Mouse (Mus musculus) thymus, postnatal 0 days (tissue): ENCODE results near the gene Ptprg. TPM values are rescaled to one million over a fixed set of nuclear protein-coding genes. Genes with fewer than 3 reads are reported as not detected.
A peak's percentile ranks its signal among the peaks of the same experiment; 100 is the strongest.
"Not testable (repeated sequence)": the region's sequence is repeated elsewhere in the genome, so short reads cannot be mapped to it uniquely, and the experiment has no call there.

Source experiments
- DNase-seq: peaks from one replicate; pipeline ENCODE4 v3.0.0-alpha.2; 2015; ENCODE audit warnings: low spot score
- polyA plus RNA-seq: library from polyadenylated mRNA; unstranded; fragments of >200 nt; fragmentation: Nextera tagmentation; extraction: Ambion mirVana; gene quantifications from 2 replicates; pipeline ENCODE4 v1.2.1, GENCODE M21; 2015

Ptprg gene
- polyA plus RNA-seq, 1 experiment from 2014 or later = 5.3 TPM

DNA sequence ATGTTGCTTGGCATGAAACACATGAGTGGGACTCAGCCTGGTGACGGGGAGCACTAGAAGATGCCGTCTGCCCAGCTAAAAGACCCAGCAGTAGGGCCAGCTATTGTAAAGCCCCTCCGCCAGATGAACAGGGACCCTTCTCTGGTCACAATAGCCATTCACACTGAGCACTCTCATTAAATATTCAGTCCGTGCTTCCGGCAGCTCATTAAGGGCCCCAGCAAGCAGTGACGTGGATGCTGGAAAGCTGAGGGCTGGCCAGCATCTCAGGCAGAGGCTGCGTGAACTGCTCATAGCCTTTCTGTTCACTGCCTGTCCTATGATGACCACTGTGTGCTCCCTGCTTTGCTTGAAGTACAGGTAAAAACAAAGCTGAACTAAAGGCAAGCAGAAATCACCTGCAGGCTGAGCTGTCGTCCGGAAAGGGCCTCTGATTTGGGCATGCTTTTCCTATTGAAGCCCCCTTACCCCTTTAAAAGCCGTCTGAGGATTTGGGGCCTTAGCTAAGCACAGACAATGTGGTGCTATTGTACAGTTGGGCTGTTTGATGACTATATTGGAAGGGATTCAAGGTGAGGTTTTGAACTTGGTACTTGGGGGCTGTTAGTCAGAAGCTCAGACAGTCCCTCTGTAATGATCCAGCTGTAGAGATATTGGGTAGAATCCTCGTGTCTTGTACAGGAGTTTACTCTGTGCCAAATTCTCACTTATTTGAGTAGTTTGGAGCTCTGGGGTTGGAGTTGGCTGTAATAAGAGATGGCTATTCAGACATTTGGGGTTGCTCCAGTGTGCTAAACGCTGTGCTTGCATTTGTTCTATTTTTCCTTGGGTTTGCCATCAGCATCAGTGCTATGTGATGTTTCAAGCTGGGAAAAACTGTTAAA, 636.6 kb downstream of the Ptprg start:
- no peak for DNase-seq

DNA sequence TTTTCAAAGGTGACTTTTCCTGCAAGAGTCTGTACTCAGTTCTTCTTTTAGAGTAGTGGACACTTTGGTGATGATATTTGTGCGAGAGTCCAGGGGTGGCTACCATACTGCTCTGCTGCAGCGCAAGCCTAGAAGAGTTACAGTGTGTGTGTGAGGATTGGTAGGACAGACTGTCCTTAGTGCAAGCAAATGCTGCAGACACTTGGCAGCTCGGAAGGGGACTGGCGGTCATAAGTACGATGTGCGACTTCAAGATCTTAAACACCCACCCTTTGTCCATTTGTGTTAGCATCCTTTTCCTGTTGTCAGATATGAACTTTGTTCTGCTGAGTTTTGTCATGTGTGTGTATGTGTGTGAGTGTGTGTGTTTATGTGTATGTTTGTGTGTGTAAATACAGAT, 637.7 kb downstream of the Ptprg start:
- no peak for DNase-seq

DNA sequence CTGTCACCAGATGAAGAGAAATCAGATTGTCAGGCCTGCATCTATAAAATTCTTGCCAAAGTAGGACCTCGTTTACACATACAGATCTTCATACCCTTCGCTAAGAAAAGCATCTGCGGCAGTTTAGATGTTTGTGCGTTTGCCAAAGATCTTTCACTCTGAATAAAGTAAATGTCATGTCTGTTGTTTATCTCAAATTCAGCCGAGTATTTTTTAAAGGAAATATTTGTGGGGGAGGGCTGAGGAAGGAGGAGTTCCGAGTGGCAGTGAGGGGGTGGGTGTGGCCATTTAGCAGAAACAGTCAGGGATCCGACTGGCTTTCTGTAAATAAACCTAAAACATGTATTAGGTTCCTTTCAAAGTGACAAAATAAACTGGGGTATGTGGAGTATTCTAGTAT, 645.4 kb downstream of the Ptprg start:
- no peak for DNase-seq

DNA sequence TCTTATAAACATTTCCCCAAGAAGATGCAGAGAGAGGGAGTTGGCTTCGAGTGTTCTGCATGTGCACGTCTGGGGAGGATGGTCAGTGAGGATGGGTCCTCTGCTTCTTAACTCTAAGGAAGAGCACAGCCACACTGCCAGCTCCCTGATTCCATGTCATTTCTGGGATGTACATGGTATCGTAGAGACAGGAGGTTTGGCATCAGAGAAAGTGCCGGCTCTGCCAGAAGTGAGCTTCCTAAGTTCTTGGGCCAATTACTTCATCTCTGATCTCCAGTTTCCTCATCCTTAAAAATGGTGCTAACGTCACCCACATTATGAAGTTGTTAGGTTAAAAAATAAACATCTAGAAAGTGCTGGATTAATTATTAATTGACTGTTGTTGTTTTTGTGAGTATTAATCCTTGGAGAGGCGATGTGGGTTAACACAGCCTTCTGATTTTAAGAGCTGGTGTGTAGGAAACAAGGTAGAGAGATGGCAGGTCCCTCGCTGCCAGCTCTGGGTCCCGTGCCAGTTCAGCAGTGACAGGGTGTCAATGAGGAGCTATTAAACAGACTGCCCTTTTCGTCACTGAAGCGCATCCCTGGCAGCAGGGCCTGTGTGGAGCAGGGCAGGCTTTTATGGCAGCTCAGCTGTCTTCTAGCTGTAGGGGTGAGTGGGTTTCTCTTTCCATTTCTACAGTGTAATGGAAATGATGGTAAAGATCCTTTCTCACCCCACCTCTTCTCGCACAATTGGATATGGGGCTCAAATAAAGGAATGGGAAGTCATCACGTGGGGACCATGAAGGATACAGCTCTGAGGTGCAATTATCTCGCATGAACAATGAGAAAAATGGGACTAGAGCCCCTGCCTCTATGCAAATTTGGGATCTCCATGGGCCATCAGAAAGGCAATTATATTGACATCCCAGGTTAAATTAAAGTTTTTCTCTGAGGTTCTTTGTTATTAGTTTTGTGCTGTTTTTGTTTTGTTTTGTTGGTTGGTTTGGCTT, 646.9 kb downstream of the Ptprg start:
- no peak for DNase-seq

DNA sequence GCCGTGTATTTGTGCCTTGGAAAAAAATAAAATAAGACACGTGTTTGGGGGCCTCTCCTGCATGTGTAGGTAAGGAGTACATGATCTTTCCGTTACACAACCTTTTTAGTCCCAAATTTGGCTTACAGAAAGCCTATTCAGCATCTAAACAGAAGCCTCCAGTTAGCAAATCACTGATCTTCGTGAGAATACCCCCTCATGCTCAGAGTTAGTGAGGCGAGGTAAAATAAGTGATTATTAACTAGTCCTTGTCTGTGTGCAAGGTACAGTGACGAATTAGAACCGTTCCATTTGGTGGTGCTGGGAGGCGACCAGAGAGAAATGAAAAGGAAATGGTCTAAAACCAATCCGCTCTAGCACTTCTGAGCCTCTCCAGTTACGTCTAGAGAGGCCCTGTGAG, 648.9 kb downstream of the Ptprg start:
- no peak for DNase-seq

DNA sequence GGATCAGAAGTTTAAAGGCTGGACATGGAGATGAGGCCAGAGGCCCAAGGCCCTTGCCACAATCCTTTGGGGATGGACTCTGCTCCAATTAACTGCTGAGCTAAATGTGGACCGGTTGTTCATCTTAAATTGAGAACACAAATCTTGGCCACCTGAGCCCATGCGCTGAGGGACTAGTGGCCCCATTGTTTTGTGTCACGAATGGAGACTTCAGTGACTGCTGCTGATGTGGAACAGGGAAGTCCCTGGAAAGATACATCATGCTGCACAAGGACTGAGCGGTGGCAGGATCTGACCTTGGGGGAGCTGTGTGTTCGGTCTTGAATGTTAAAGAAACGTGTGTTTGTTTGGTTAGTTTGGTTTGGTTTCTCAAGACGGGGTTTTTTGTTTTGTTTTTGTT, 649.7 kb downstream of the Ptprg start:
- no peak for DNase-seq

DNA sequence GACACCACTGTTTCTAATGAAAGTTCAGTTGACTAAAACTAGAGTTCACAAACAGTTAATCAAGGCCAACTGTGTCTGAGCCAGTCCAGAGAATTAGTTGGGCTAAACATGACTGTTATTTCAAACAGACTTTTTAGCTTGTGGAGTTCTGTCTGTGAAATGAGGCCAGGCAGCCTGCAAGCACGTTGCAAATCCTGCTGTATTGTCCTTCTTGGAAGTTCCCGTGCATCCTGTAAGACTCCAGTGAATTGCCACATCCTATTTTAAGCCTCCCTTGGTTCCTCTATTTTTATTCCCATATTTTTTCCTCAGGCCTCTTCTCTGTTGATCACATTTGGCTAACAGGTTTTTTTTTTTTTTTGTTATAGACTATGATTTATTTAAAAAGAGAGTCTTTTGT, 652.8 kb downstream of the Ptprg start:
- no peak for DNase-seq

DNA sequence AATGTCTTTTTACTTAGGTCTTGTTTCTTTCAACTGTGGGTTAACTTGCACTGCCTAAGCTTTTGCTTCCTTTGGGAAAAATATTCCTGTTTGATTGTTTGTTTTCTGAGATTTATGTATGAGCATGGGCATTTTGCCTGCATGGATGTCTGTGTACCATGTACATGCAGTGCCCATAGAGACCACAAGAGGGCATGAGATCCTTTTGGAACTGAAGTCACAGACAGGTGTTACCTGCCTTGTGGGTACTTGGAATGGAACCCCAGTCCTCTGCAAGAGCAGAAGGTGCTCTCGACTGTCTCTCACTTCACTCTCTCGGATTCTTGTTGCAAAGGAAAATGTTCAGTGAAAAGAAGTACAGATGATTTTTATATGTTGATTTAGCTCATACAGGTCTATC, 655.2 kb downstream of the Ptprg start:
- peak; percentile 7 for DNase-seq

DNA sequence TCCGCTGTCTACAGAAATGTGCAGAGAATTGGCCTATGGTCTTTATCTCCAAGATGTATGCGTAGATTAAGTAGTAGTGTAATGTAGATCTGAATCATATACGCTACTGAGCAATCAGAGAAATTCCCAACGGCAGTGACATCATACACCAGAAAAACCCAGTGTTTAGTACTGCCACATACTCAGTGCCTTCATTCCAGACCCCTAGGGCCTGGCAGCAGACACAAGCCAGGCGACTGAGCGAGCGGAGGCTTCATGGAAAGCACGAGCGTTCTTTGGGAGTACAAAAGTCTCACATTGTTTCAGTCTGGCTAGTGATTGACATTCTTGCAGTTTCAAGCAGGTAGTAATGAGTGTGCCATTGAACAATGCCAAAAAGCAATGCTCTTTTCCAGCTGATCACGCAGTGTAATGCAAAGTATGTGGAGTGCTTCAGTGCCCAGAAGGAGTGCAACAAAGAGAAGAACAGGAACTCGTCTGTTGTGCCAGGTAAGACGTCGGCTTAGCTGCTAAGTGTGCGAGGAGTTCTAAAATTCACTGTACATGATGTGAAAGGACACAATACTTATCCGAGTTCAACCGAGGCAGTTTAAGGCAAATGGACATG, 665.3 kb downstream of the Ptprg start:
- no peak for DNase-seq

DNA sequence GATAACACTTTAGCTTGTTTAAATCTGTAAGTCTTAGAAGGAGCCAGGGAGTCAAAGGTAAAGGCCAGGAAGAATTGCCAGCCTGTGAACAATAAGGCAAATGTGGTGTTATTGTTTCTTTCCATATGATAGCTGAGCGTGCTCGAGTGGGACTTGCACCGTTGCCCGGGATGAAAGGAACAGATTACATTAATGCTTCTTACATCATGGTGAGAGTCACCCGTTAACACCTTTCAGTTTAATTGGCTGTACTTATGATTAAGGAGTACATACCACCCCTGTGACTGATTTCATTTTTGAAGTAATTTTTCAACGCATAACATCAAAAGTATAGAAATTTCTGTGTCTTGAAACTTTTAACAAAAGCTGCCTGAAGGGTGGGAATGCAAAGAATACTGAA, 666.5 kb downstream of the Ptprg start:
- no peak for DNase-seq

DNA sequence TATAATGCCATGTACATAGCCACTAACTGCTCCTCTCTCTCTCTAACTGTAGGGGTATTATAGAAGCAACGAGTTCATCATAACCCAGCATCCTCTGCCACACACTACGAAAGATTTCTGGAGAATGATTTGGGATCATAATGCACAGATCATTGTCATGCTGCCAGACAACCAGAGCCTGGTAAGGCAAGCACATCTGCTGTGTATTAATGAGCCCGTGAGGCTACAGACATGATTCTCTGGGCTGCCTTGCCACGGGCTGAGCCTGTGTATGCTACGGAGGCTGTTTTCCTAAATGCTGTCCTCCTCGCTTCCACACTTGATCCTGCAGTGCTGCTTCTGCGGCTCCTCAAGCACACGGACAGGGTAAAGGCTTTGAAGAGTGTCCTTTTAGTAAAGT, 667.2 kb downstream of the Ptprg start:
- DNase-seq = no peak

DNA sequence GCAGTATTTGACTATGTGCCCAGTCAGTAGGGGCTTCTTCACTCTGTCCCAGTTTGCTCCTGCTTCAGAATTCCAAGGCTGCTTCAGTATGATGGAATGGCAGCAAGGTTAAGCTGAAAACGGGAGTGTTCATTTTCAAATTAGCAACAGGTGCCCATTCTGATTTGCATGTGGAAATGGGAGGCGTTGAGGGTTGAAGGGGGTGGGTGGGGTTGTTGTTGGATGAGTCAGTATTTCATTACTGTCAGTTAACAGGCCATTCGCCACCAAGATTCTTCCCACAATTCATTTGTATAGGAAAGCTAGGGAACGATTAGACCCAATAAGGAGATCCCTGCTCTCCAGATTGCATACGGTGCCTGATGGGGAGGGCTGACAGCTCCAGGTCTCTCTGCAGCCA, 668.2 kb downstream of the Ptprg start:
- no peak for DNase-seq

DNA sequence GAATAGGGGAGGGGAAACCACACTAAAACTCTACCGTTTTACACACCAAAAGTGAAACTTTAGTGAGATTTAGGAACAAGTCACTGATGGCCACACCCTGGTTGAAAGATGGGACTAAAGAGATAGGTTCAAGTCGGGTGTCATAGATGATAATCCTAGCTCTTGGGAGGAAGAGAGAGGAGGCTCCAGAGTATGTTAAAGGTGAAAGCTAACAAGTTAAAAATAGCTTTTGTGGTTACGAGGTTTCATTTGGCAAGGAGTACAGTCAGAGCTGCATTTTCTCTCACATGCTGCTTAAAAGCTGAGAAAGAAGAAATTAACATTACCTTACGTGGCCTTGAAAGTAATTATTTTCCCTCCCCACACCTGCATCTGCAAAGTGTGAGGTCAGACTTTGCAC, 690.4 kb downstream of the Ptprg start:
- no peak for DNase-seq

DNA sequence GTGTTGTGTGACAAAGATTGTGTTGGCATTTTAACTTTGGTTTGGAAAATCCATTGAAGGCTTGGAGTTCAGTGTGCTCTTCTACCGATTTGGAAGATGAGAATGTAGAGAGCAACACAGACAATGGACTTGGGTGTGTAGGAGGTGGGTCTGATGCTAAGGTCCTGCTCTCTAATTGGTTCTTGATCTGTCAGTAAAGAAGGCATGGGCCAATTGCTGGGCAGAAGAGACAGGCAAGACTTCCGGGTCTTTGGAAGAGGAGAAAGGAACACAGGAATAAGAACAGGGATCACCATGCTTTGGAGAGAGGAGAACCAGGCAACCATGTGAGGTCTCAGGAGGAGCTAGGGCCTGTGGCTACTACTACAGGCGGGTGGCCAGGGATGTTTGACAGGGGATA, 722.7 kb downstream of the Ptprg start:
- DNase-seq = no peak

DNA sequence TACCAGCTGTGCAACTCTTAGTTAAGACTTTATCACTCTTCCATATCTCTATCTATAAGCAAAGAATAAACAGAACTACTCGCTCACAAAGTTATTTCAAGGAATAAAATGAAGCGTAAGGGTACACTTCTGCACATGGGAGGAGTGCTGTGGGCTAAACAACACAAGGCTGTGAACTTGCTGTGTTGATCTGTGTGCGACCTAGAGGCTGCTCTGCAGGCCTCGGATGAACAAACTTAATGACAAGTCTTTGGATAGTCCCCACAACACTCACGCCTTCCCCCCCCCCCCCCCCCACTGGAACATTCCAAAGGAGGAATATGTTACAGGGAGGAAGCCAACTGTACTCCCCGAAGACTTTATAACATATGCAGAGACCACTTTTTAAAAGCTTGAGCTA, 730.3 kb downstream of the Ptprg start, which contains the start of gene Gm49355:
TSS of gene Gm49355 (plus strand) at position 336 of the 400 bp plus-strand sequence.
- no peak for DNase-seq

DNA sequence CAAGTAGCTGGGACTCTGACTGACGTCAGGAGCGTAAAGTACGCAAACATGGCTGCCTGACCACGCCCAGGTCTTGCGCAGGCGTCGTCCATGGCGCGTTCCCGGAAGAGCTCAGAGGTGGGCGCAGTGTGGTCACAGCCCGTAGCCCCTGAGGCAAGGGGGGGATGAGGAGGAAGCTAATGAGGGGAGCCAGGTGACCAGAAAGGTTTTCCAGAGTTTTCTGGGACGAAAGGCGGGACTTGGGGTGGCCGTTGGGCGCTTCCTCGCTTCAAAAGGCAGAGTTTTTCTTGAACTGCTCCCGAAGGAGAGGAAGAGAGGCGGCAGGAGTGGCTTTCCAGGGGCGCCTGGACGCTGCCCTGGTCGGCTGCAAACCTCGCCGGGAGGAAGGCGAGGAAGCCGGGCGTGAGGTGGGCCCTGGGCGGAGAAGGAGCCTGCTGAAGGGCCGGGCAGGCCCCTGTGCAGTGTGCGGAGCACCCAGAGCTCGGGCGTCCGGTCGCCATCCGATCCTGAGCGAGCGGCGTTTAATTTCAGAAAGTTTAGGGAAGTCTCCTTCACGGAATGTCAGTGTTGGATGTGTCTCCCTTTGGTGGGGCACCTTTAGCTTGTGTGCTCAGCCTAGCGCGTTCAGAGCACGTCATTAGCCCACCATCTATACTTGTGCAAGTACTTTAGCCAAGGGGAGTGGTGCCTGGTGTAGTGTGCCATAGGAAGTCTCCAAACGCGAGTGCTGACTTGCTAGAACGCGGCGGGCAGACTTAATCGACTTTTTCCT, 731.0 kb downstream of the Ptprg start, which contains the start of gene 3830406C13Rik:
TSS of gene 3830406C13Rik (plus strand) at position 33 of the 772 bp plus-strand sequence.
- DNase-seq = peak; percentile 83

DNA sequence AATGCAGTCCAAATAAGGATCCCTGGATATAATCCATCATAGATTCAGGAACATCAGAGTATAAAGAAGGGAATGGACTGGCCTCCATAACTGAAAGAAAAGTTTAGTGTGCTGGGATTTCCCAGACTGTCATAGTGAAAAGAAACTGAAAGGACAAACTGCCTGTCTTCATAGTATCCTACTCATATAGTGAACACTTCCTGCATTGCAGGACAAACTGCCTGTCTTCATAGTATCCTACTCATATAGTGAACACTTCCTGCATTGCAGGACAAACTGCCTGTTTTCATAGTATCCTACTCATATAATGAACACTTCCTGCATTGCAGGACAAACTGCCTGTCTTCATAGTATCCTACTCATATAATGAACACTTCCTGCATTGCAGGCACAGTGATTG, 736.4 kb downstream of the Ptprg start:
- DNase-seq = not testable (repeated sequence)
